Mouse (Mus musculus): Measurements from ENCODE around the gene Syvn1.

The Syvn1 gene

DNA sequence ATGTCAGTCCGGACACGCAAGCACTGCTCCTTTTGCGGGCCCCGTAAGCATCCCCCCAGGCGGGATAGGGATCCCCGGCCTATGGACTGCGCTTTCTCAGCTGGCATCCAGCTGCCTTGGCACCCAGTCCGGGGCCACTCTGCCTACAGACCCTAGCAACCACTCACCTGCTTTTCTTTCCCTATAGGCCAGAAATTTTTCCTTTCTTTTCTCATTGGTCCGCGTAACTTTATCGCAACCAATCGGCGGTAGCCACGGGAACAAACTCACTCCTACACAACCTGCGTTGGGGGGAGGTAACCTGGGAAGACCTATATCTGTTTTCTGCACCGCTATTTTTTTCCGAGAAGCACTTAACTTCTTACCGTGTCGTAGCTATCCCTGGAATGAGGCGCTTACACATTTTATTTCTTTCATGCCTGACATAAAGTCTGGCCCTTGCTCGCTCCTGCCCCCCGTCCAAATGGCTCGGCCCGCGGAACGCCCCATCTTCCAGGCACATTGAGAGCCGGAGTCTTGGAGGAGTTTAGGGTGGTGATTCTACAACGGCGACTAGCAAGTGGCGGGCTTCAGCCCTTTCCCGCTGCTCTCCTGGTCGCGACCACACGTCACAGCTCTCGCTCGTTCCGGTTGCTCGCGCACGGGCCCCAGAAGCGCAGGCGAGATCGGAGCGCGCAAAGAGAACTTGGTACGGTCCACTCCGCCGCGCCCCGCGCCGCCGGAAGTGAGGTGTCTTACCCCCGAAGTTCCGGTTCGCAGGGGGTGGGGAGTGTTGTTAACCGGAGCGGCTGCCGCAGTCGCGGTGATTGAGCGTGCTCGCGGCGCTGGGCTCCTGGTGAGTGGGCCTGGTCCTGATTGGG lies at the start of gene Syvn1:
Syvn1 (plus strand) TSS at position 283 of the 860 bp plus-strand sequence.
- in situ Hi-C loops (cut with MboI; ENCODE audit: unreplicated experiment in 2 of 2), result loop anchor here in 1 of 2 experiments (10.0 kb wide), 1 partner anchor 288 kb away; the partner anchor contains the start of gene Men1

DNA sequence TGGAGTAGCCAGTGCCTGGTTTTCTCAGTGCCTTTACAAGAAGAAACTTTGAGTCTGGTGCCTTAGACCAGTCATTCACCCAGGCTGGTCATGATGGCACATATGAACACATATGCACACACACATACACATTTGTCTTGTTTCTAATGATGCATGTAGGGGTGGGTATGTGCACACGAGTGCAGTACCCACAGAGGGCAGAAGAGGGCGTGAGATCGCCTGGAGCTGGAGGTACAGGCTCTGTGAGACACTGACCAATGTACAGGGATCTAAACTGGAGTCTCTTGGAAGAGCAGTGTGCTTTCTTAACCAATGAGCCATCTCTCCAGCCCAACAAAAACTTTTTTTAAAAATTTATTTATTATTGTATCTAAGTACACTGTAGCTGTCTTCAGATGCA lies 48.2 kb upstream of the Syvn1 start:
- in situ Hi-C loops (cut with MboI; ENCODE audit: unreplicated experiment in 2 of 2), result no loop called here

DNA sequence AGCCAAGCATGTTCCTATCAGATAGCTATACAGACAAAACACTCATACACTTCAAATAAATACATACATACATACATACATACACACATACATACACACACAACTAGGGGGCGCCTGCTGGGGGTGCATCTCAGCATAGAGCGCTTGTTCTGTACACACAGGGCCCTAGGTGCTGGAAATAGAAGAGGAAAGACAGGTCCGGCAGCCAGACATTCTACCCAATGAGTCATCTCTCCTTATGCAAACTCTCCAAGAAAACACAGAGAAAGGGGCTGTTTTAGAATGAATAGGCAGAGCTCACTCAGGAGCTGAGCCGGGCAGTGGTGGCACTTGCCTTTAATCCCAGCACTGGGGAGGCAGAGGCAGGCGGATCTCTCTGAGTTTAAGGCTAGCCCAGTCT lies 46.4 kb upstream of the Syvn1 start:
- in situ Hi-C loops (cut with MboI; ENCODE audit: unreplicated experiment in 2 of 2), result no loop called here

DNA sequence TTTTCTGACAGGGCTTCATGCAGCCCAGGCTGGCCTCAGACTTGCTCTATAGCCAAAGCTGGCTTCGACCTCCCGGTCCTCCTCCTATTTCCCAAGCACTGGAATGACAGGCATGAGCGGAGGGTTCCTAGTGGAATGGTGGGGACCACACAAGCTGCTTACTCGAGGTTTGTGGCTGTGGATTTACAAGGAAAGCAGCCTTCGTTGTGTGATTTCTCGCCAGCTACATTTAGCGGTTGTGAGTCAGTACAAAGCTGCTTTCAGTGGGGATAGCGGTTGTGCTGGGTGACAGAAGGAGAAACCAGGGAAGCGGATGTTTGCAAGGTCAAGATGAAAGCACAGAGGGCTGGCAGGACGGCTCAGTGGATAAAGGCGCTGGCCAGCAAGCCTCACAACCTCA lies 40.8 kb upstream of the Syvn1 start:
- in situ Hi-C loops (cut with MboI; ENCODE audit: unreplicated experiment in 2 of 2), result no loop called here

GRCm38 (mm10) chr19:6007013-6007412 lies 39.4 kb upstream of the Syvn1 start:
- in situ Hi-C loops (cut with MboI; ENCODE audit: unreplicated experiment in 2 of 2), result no loop called here

DNA sequence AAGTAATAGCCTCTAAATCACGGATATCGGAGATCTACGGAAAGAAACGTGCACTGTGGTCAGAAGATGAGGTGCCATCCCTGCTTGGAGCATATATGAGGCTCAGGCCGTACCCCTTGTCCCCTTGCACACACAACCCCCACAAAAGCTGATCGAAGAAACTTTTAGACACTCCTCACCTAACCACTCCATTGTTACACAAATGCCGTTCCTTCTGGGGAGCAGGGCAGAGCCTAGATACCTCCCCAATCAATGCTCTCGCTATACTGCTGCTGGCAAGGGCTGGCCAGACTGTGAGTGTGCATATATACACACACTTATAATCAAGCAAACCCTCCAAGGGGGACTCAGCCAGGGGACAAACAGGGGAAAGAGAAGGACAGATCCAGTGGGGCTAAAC lies 37.2 kb upstream of the Syvn1 start:
- in situ Hi-C loops (cut with MboI; ENCODE audit: unreplicated experiment in 2 of 2), result no loop called here

- in situ Hi-C loops (cut with MboI; ENCODE audit: unreplicated experiment in 2 of 2), result no loop called here
Observed at GRCm38 (mm10) chr19:6013691-6014090, 32.7 kb upstream of the Syvn1 start.

- in situ Hi-C loops (cut with MboI; ENCODE audit: unreplicated experiment in 2 of 2), result loop anchor here (5.0 kb wide), 3 partner anchors 48 to 93 kb away; partner anchors contain the start of genes Cdc42ep2 (in 1 of the 2) and Pola2 (in 1 of the 2)
Observed at GRCm38 (mm10) chr19:6014991-6015510, 31.3 kb upstream of the Syvn1 start.

DNA sequence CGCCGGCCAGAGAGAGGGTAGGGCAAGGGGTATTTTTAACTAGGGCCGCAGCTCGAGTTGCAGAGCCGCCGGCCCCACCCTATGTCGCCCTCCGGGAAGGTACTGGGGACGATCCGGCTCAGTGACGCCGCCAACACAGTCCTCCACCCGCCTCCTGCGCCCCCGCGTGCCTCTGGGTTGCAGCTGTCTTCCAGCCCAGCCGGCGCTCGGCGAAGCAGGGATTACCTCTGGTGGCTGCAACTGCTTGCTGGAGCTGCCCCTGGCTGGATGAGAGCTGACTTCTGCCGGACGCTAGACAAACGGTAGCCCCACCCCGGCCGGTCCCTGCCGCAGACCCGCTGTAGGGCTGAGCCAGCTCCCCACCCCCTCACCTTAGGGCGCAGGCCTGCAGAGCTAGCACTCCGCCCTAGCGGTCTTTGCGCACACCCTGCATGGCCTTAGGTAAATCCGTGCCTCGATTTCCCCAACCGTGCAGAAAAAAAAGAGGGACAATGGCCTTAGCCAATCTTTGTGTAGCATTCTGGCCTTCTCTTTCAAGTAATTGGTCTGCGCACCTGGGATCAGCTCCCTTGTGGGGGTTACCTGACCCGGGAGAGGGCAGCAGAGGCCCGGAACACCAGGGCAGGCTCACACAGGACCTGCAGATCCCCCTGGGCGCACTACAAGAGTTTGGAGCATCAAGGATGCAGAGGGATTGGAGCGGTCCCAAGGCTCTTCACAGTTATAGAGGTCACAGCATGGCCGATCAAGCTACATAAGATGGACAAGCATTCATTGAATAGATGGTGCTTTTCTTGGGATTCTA lies 30.7 kb upstream of the Syvn1 start, which contains the start of gene Capn1:
Capn1 (minus strand) TSS at position 387 of the 805 bp plus-strand sequence.
- in situ Hi-C loops (cut with MboI; ENCODE audit: unreplicated experiment in 2 of 2), result loop anchor here (5.0 kb wide), 3 partner anchors 48 to 93 kb away; partner anchors contain the start of genes Cdc42ep2 (in 1 of the 2) and Pola2 (in 1 of the 2)

DNA sequence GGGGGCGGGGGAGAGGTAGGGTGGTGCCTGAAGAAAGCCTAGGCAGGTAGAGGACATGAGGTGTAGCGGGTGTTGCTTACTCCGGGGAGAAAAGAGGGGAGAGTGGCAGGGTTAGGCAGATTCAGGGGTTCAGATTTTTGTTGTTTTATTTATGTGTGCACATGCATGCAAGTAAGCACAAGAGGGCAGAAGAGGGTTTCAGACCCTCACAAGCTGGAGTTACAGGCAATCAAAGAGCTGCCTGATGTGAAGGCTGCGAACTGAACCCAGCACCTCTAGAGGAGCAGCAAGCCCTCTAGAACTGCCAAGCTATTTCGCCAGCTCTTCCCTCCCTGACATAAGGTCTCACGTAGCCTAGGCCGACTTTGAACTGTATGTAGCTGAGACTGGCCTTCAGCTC lies 29.8 kb upstream of the Syvn1 start:
- in situ Hi-C loops (cut with MboI; ENCODE audit: unreplicated experiment in 2 of 2), result loop anchor here (5.0 kb wide), 3 partner anchors 49 to 94 kb away; partner anchors contain the start of genes Cdc42ep2 (in 1 of the 2) and Pola2 (in 1 of the 2)

DNA sequence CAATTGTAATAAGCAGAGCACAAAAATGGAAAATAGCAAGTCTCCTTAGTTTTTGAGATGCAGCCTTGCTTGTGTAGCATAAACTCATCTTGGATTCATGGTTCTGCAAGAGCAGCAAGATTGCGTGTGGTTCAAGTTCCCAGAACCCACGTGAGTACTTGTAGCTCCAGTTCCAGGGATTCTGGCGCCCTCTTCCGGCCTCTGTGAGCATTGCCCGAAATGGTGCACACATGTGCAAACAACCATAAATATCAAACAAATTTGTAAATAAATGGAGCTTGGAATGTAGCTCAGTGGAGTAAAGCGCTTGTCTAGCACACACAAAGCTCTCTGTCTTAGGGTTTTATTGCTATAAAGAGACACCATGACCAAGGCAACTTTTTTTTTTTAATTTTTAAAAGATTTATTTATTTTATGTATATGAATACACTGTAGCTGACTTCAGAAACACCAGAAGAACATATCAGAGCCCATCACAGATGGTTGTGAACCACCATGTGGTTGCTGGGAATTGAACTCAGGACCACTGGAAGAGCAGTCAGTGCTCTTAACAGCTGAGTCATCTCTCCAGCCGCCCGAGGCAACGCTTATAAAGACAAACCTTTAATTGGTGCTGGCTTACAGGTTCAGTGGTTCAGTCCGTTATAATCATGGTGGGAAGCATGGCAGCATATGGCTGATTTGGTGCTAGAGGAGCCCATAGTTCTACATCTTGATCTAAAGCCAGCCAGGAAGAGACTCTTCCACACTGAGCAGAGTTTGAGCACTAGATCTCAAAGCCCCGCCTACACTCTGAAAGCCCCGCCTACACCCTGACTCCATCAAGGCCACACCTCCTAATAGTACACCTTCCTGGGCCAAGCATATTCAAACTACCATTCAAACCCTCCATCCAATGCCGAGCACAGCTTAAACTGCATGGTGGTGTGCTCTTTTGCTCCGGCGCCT lies 28.0 kb upstream of the Syvn1 start:
- in situ Hi-C loops (cut with MboI; ENCODE audit: unreplicated experiment in 2 of 2), result loop anchor here (5.0 kb wide), 3 partner anchors 51 to 96 kb away; partner anchors contain the start of genes Cdc42ep2 (in 1 of the 2) and Pola2 (in 1 of the 2)

DNA sequence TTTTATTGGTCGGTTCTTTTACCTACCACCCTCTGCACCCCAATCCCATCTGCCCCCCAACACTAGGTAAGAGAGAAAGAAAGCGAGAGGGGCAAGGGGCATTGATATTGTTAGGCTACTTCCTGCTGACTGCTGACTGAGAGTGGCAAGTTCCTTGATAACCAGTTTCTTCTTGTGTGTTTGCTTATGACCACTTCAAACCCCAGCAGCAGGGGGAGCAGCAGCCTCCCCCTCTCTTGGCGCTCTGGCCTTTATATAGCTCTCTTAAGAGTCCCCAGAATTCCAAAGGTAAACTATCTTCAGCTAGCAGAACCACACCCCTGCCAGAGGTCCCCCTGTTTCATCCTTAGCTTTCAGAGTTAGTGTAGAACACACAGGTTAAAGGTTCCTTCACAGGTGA lies 26.1 kb upstream of the Syvn1 start:
- in situ Hi-C loops (cut with MboI; ENCODE audit: unreplicated experiment in 2 of 2), result no loop called here

DNA sequence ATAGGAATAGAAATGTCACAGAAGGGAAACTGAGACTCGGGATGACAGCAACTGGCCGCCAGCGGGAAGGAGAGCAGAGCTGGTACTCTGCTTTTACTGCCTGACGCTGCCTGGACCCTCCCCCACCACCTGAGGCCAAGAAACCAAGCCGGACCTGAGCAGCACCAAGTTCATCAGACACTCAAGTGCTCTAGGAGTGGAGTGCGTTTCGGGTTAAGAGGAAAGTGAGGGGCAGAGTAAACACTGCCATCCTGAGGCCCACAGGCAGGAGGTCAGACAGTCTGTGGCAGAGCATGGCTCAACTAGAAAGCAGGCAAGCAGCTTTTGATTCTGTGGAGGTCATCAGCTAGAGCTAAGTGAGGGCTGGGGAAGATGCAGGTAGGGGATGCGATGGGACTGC lies 23.3 kb upstream of the Syvn1 start:
- in situ Hi-C loops (cut with MboI; ENCODE audit: unreplicated experiment in 2 of 2), result no loop called here

DNA sequence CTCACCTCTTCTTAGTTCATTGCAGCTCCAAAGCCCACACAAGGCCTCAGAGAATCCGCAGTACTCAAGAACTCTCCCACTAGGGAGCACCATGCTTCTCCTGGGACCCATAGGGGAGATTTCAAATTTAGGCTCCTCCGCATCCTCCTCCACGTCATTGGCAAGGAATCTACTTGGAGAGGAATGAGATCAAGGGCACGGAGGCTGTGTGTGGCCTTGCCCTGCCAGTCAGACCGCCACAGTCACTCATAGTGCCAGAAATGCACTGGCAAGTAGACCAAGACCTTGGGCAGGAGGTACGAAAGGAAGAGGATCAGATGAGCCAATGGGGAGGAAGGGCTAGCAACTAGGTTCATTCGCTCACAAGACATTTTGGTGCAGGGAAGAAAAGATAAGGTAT lies 22.4 kb upstream of the Syvn1 start:
- in situ Hi-C loops (cut with MboI; ENCODE audit: unreplicated experiment in 2 of 2), result no loop called here

GRCm38 (mm10) chr19:6028991-6029390 lies 17.4 kb upstream of the Syvn1 start:
- in situ Hi-C loops (cut with MboI; ENCODE audit: unreplicated experiment in 2 of 2), result no loop called here

DNA sequence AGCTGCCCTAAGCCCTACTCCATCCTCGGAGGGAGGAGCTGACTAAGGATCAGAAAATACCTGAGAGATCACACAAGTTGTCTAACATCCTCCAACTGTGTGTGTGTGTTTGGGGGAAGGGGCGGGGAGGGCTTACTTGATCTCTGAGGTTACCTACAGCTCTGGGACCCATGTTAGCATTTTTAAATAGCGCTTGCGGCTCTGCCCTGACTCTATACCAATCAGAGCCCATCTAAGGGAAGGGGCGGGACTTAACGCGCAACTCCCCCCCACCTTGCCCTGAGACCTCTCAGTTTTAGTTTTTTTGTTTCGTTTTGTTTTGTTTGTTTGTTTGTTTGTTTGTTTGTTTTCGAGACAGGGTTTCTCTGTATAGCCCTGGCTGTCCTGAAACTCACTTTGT lies 16.9 kb upstream of the Syvn1 start:
- in situ Hi-C loops (cut with MboI; ENCODE audit: unreplicated experiment in 2 of 2), result no loop called here

GRCm38 (mm10) chr19:6030520-6031280 lies 15.7 kb upstream of the Syvn1 start:
- in situ Hi-C loops (cut with MboI; ENCODE audit: unreplicated experiment in 2 of 2), result no loop called here

DNA sequence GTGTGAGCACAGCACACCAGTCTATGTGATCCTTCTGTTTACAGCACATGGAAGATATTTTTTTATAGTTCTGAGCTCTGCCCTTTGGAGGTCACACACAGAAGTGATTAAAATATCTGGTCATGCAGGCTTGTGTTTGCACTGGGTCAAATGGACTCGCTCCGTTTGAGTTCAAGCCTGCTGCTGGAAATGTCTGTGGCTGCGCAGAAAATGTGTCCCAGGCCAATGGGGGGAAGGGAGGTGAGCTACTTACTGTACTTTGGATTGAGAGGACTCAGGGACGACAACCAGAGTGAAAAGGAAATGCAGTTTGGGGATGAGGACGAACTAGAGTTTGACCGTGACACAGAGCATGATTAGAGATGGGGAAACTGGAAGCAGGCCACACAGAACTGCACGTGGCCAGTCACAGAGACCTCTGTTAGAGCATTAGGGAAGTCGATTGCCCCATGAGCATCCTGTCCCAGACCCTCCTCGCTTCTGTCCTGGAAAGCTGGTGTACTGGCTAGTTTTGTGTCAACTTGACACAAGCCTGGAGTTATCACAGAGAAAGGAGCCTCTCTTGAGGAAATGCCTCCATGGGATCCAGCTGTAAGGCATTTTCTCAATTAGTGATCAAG lies 10.3 kb upstream of the Syvn1 start:
- in situ Hi-C loops (cut with MboI; ENCODE audit: unreplicated experiment in 2 of 2), result loop anchor here (5.0 kb wide), 1 partner anchor 91 kb away; the partner anchor contains the start of gene Snx15 (in 2 of the 2)

Data from v-Abl transformed pro-B cells (cell line).